Mouse (Mus musculus) layer of hippocampus, postnatal 14 days (tissue): ENCODE measurements at regions not wholly inside any gene's neighbourhood (a gene's known extent, or its start where the extent isn't known, plus 50 kb on each side); places are given as distances from the start of the nearest gene placed in this dataset.
"Not testable (repeated sequence)": the region's sequence is repeated elsewhere in the genome, so short reads cannot be mapped to it uniquely, and the experiment has no call there.

ENCODE experiments used
- DNase-seq, 2 experiments: peaks; one replicate each; pipeline ENCODE4 v3.0.0; 2021 to 2022; ENCODE audit warnings: low spot score in 2 of 2, mixed read lengths in 1 of 2

- not testable (repeated sequence) for DNase-seq
Measured at GRCm38 (mm10) chr14:53042016-53042415, 546.5 kb upstream of the Olfr1507 start.

GRCm38 (mm10) chr14:53039475-53039874 is 543.9 kb upstream of the Olfr1507 start:
- not testable (repeated sequence) for DNase-seq

GRCm38 (mm10) chr14:53034940-53035339 is 539.4 kb upstream of the Olfr1507 start:
- not testable (repeated sequence) for DNase-seq

- DNase-seq, result not testable (repeated sequence)
Measured at GRCm38 (mm10) chr14:53033221-53033620, 537.7 kb upstream of the Olfr1507 start.

- not testable (repeated sequence) for DNase-seq
Measured at GRCm38 (mm10) chr14:53032498-53032897, 536.9 kb upstream of the Olfr1507 start.

- not testable (repeated sequence) for DNase-seq
Measured at GRCm38 (mm10) chr14:53030227-53030626, 534.7 kb upstream of the Olfr1507 start.

GRCm38 (mm10) chr14:53026958-53027357 is 531.4 kb upstream of the Olfr1507 start:
- not testable (repeated sequence) for DNase-seq

- DNase-seq, result not testable (repeated sequence)
Measured at GRCm38 (mm10) chr14:53020152-53020551, 524.6 kb upstream of the Olfr1507 start.

GRCm38 (mm10) chr14:53007741-53008140 is 512.2 kb upstream of the Olfr1507 start:
- DNase-seq, result not testable (repeated sequence)

GRCm38 (mm10) chr14:53007323-53007722 is 511.8 kb upstream of the Olfr1507 start:
- not testable (repeated sequence) for DNase-seq

- not testable (repeated sequence) for DNase-seq
Measured at GRCm38 (mm10) chr14:53001289-53001688, 505.7 kb upstream of the Olfr1507 start.

GRCm38 (mm10) chr14:52992106-52992760 is 496.7 kb upstream of the Olfr1507 start:
- not testable (repeated sequence) for DNase-seq

- DNase-seq, result not testable (repeated sequence)
Measured at GRCm38 (mm10) chr14:52991328-52991665, 495.7 kb upstream of the Olfr1507 start.

- not testable (repeated sequence) for DNase-seq
Measured at GRCm38 (mm10) chr14:52990569-52991327, 495.2 kb upstream of the Olfr1507 start.

- DNase-seq, result not testable (repeated sequence)
Measured at GRCm38 (mm10) chr14:52989940-52990339, 494.4 kb upstream of the Olfr1507 start.

GRCm38 (mm10) chr14:52988563-52988962 is 493.0 kb upstream of the Olfr1507 start:
- DNase-seq, result not testable (repeated sequence)

GRCm38 (mm10) chr14:52972207-52973003 is 476.9 kb upstream of the Olfr1507 start:
- not testable (repeated sequence) for DNase-seq

GRCm38 (mm10) chr14:52962110-52962509 is 466.6 kb upstream of the Olfr1507 start:
- DNase-seq, result not testable (repeated sequence)

GRCm38 (mm10) chr14:52956515-52956914 is 461.0 kb upstream of the Olfr1507 start:
- DNase-seq, result not testable (repeated sequence)

- DNase-seq, result not testable (repeated sequence)
Measured at GRCm38 (mm10) chr14:52944925-52945324, 449.4 kb upstream of the Olfr1507 start.

- not testable (repeated sequence) for DNase-seq
Measured at GRCm38 (mm10) chr14:52942438-52942837, 446.9 kb upstream of the Olfr1507 start.
